Mouse (Mus musculus): Measurements from ENCODE around the gene Tmub2.

GRCm38 (mm10) chr11:102312586-102312985 lies 27.9 kb downstream of the Tmub2 start:
- TF ChIP-seq POLR2A (IDR thresholded peaks at IDR 0.05; ENCODE audit: borderline replicate concordance, extremely low read depth, insufficient read depth, insufficient read length, poor library complexity, severe bottlenecking) (no peak), CTCF (IDR thresholded peaks at IDR 0.05; ENCODE audit: borderline replicate concordance, extremely low read depth, insufficient read depth, insufficient read length) (no peak)

Data from brain, embryonic 14.5 days (tissue).